Mouse (Mus musculus) C2C12 (cell line): ENCODE measurements at regions not wholly inside any gene's neighbourhood (a gene's known extent, or its start where the extent isn't known, plus 50 kb on each side); places are given as distances from the start of the nearest gene placed in this dataset.

Experiments used
- H3K27me3 ChIP-seq: one replicate; pipeline ENCODE4 v1.6.1; 2011; ENCODE audit not compliant: control insufficient read depth, insufficient read depth, insufficient read length
- H3K36me3 ChIP-seq: one replicate; pipeline ENCODE4 v1.6.1; 2011; ENCODE audit not compliant: control insufficient read depth, insufficient read depth
- H3K4me3 ChIP-seq: one replicate; pipeline ENCODE4 v1.5.1; 2011; ENCODE audit warnings: mild to moderate bottlenecking, control low read depth; ENCODE audit not compliant: poor library complexity, insufficient read depth, severe bottlenecking
- H3K79me2 ChIP-seq: one replicate; pipeline ENCODE4 v1.6.1; 2011; ENCODE audit not compliant: control insufficient read depth, insufficient read depth
- H3K79me3 ChIP-seq: one replicate; pipeline ENCODE4 v1.6.1; 2011; ENCODE audit warnings: low read depth, control low read depth
- H3ac ChIP-seq: one replicate; pipeline ENCODE3; 2011; ENCODE audit warnings: low read depth; ENCODE audit not compliant: control insufficient read depth, insufficient read length
- CEBPB ChIP-seq: IDR thresholded peaks from one replicate; pipeline ENCODE4 v1.6.1; 2011; ENCODE audit warnings: low read depth, mild to moderate bottlenecking, control low read depth, moderate library complexity
- CTCF ChIP-seq: IDR thresholded peaks from one replicate; pipeline ENCODE4 v1.5.1; 2011; ENCODE audit not compliant: control insufficient read depth, insufficient read depth, insufficient read length
- FOSL1 ChIP-seq: IDR thresholded peaks from one replicate; pipeline ENCODE4 v1.8.0; 2011; ENCODE audit warnings: mild to moderate bottlenecking, low read length; ENCODE audit not compliant: poor library complexity, insufficient read depth, severe bottlenecking
- MAX ChIP-seq: IDR thresholded peaks from one replicate; pipeline ENCODE4 v1.6.1; 2011; ENCODE audit warnings: mild to moderate bottlenecking, control low read depth
- MYOD1 ChIP-seq: IDR thresholded peaks from one replicate; pipeline ENCODE4 v1.6.1; 2011; ENCODE audit warnings: low read depth; ENCODE audit not compliant: control insufficient read depth, insufficient read length
- MYOG ChIP-seq: IDR thresholded peaks from one replicate; pipeline ENCODE4 v1.6.1; 2011; ENCODE audit not compliant: control insufficient read depth, insufficient read length; ENCODE audit errors: extremely low read depth
- USF1 ChIP-seq: IDR thresholded peaks from one replicate; pipeline ENCODE4 v1.6.1; 2011; ENCODE audit warnings: low read depth, mild to moderate bottlenecking, control low read depth, moderate library complexity

GRCm38 (mm10) chr13:78629041-78629727 is 429.6 kb upstream of the Nr2f1 start:
- TF ChIP-seq MYOD1 (no peak), USF1 (no peak), MAX (no peak), FOSL1 (no peak), CEBPB (no peak), MYOG (no peak), CTCF (no peak)
- Histone ChIP-seq H3K36me3 (no peaks in the 10 kb centered on the region), H3K79me2 (no peaks in the 10 kb centered on the region)

GRCm38 (mm10) chr13:78623652-78624051 is 424.1 kb upstream of the Nr2f1 start:
- H3ac ChIP-seq, result no peak overlapping the region
- H3K27me3 ChIP-seq, result no peaks in the 10 kb centered on the region
- H3K4me3 ChIP-seq, result no peak overlapping the region
- H3K36me3 ChIP-seq, result no peaks in the 10 kb centered on the region
- H3K79me2 ChIP-seq, result no peaks in the 10 kb centered on the region
- TF ChIP-seq MYOG (no peak), CEBPB (no peak), MYOD1 (no peak), FOSL1 (no peak), USF1 (no peak), MAX (no peak), CTCF (no peak)
- H3K79me3 ChIP-seq, result no peaks in the 10 kb centered on the region

More at GRCm38 (mm10) chr13:78629041-78629727, 429.6 kb upstream of the Nr2f1 start:
- Histone ChIP-seq H3K4me3 (no peak overlapping the region), H3K27me3 (no peaks in the 10 kb centered on the region), H3K79me3 (no peaks in the 10 kb centered on the region), H3ac (no peak overlapping the region)

- no peaks in the 10 kb centered on the region for H3K27me3 ChIP-seq
- no peaks in the 10 kb centered on the region for H3K79me2 ChIP-seq
- TF ChIP-seq FOSL1 (no peak), MAX (no peak), MYOD1 (no peak), MYOG (no peak), CTCF (no peak), CEBPB (no peak), USF1 (no peak)
- no peaks in the 10 kb centered on the region for H3K79me3 ChIP-seq
- no peaks in the 10 kb centered on the region for H3K36me3 ChIP-seq
- no peak overlapping the region for H3K4me3 ChIP-seq
- H3ac ChIP-seq, result no peak overlapping the region
Measured at GRCm38 (mm10) chr13:78602861-78603211, 403.3 kb upstream of the Nr2f1 start.

GRCm38 (mm10) chr13:78602211-78602860 is 402.8 kb upstream of the Nr2f1 start:
- no peaks in the 10 kb centered on the region for H3K27me3 ChIP-seq
- H3K79me3 ChIP-seq, result no peaks in the 10 kb centered on the region
- TF ChIP-seq MYOG (no peak), CTCF (no peak), CEBPB (no peak), FOSL1 (no peak), USF1 (no peak), MYOD1 (no peak), MAX (no peak)

GRCm38 (mm10) chr13:78580863-78581595 is 381.5 kb upstream of the Nr2f1 start:
- no peaks in the 10 kb centered on the region for H3K79me2 ChIP-seq
- no peak overlapping the region for H3ac ChIP-seq
- TF ChIP-seq MYOD1 (no peak), FOSL1 (no peak), MAX (no peak), USF1 (no peak), CEBPB (no peak), CTCF (no peak), MYOG (no peak)
- no peak overlapping the region for H3K4me3 ChIP-seq
- H3K36me3 ChIP-seq, result no peaks in the 10 kb centered on the region
- H3K27me3 ChIP-seq, result no peaks in the 10 kb centered on the region
- H3K79me3 ChIP-seq, result no peaks in the 10 kb centered on the region

More at GRCm38 (mm10) chr13:78602211-78602860, 402.8 kb upstream of the Nr2f1 start:
- H3K4me3 ChIP-seq, result no peak overlapping the region
- H3K79me2 ChIP-seq, result no peaks in the 10 kb centered on the region
- H3ac ChIP-seq, result no peak overlapping the region
- H3K36me3 ChIP-seq, result no peaks in the 10 kb centered on the region
